Mouse (Mus musculus): ENCODE measurements around the gene Iffo1. TPM values are rescaled to one million over a fixed set of nuclear protein-coding genes. Genes with fewer than 3 reads are reported as not detected.

Gene Iffo1
- polyA plus RNA-seq, 1 experiment from 2014 or later = 11.3 TPM

- H3K9ac ChIP-seq = no peak overlapping the region
- peaks cover 23% of the 10 kb centered on the region for H3K4me1 ChIP-seq (replicated peaks)
- H3K9me3 ChIP-seq (replicated peaks) = no peaks in the 10 kb centered on the region
- WGBS = 83% methylated on average over 8 of the region's 8 CpGs
- H3K27ac ChIP-seq (ENCODE audit: poor library complexity, severe bottlenecking) = no peak overlapping the region
- no peak overlapping the region for H3K4me3 ChIP-seq
- H3K36me3 ChIP-seq = peaks cover 68% of the 10 kb centered on the region
- no peak overlapping the region for H3K4me2 ChIP-seq
- no peak for ATAC-seq (ENCODE audit: insufficient number of reproducible peaks, low FRiP score)
- no peaks in the 10 kb centered on the region for H3K27me3 ChIP-seq (replicated peaks)
These were observed 2.6 kb upstream of the Iffo1 start for GRCm38 (mm10) chr6:125142436-125142835.

GRCm38 (mm10) chr6:125143128-125143527, 1.9 kb upstream of the Iffo1 start:
- peaks cover 61% of the 10 kb centered on the region for H3K36me3 ChIP-seq
- 71% methylated on average over 3 of the region's 3 CpGs for WGBS
- no peak overlapping the region for H3K4me2 ChIP-seq
- H3K9ac ChIP-seq = no peak overlapping the region
- H3K4me1 ChIP-seq (replicated peaks) = peaks cover 30% of the 10 kb centered on the region
- H3K27ac ChIP-seq (ENCODE audit: poor library complexity, severe bottlenecking) = no peak overlapping the region
- no peak for ATAC-seq (ENCODE audit: insufficient number of reproducible peaks, low FRiP score)
- H3K4me3 ChIP-seq = no peak overlapping the region
- H3K27me3 ChIP-seq (replicated peaks) = no peaks in the 10 kb centered on the region
- H3K9me3 ChIP-seq (replicated peaks) = no peaks in the 10 kb centered on the region

GRCm38 (mm10) chr6:125143904-125144303, 1.1 kb upstream of the Iffo1 start:
- H3K27me3 ChIP-seq (replicated peaks) = no peaks in the 10 kb centered on the region
- H3K27ac ChIP-seq (ENCODE audit: poor library complexity, severe bottlenecking) = 0 out of 2 replicates have a peak overlapping the region, but pooled peaks have one; percentile 90
- H3K4me1 ChIP-seq (replicated peaks) = peaks cover 38% of the 10 kb centered on the region
- peaks cover 53% of the 10 kb centered on the region for H3K36me3 ChIP-seq
- no peak overlapping the region for H3K9ac ChIP-seq
- ATAC-seq (ENCODE audit: insufficient number of reproducible peaks, low FRiP score) = no peak
- 81% methylated on average over 9 of the region's 9 CpGs for WGBS
- no peaks in the 10 kb centered on the region for H3K9me3 ChIP-seq (replicated peaks)
- H3K4me3 ChIP-seq = no peak overlapping the region
- no peak overlapping the region for H3K4me2 ChIP-seq

GRCm38 (mm10) chr6:125145479-125145951, 474 bp downstream of the Iffo1 start:
- peak overlapping the region; percentile 94 for H3K4me2 ChIP-seq
- peaks cover 40% of the 10 kb centered on the region for H3K36me3 ChIP-seq
- peak overlapping the region; percentile 90 for H3K27ac ChIP-seq (ENCODE audit: poor library complexity, severe bottlenecking)
- no peaks in the 10 kb centered on the region for H3K9me3 ChIP-seq (replicated peaks)
- peak overlapping the region; percentile 88 for H3K9ac ChIP-seq
- ATAC-seq (ENCODE audit: insufficient number of reproducible peaks, low FRiP score) = peak; percentile 57
- peaks cover 48% of the 10 kb centered on the region for H3K4me1 ChIP-seq (replicated peaks)
- no peaks in the 10 kb centered on the region for H3K27me3 ChIP-seq (replicated peaks)
- peak overlapping the region; percentile 66 for H3K4me3 ChIP-seq
- WGBS = under 1% methylated on average over 35 of the region's 35 CpGs

- no peak for ATAC-seq (ENCODE audit: insufficient number of reproducible peaks, low FRiP score)
- Histone ChIP-seq H3K9ac (peak overlapping the region; percentile 88), H3K27ac (ENCODE audit: poor library complexity, severe bottlenecking) (peak overlapping the region; percentile 90; the same call in 1 of the 2 replicates), H3K4me2 (peak overlapping the region; percentile 94), H3K36me3 (peaks cover 39% of the 10 kb centered on the region), H3K4me3 (peak overlapping the region; percentile 66), H3K9me3 (replicated peaks) (no peaks in the 10 kb centered on the region), H3K27me3 (replicated peaks) (no peaks in the 10 kb centered on the region), H3K4me1 (replicated peaks) (peaks cover 48% of the 10 kb centered on the region)
- WGBS = 51% methylated on average over 7 of the region's 7 CpGs
These were observed 1.1 kb downstream of the Iffo1 start for GRCm38 (mm10) chr6:125146148-125146547.

GRCm38 (mm10) chr6:125146797-125147196, 1.8 kb downstream of the Iffo1 start:
- peaks cover 48% of the 10 kb centered on the region for H3K4me1 ChIP-seq (replicated peaks)
- ATAC-seq (ENCODE audit: insufficient number of reproducible peaks, low FRiP score) = no peak
- peaks cover 39% of the 10 kb centered on the region for H3K36me3 ChIP-seq
- no peaks in the 10 kb centered on the region for H3K27me3 ChIP-seq (replicated peaks)
- H3K9me3 ChIP-seq (replicated peaks) = no peaks in the 10 kb centered on the region
- H3K27ac ChIP-seq (ENCODE audit: poor library complexity, severe bottlenecking) = peak overlapping the region; percentile 97
- peak overlapping the region; percentile 34 for H3K9ac ChIP-seq
- WGBS = 55% methylated on average over 4 of the region's 4 CpGs
- peak overlapping the region; percentile 94 for H3K4me2 ChIP-seq
- H3K4me3 ChIP-seq = peak overlapping the region; percentile 66; the same call in 1 of the 2 replicates

- H3K4me2 ChIP-seq = peak overlapping the region; percentile 94
- ATAC-seq (ENCODE audit: insufficient number of reproducible peaks, low FRiP score) = no peak
- H3K27ac ChIP-seq (ENCODE audit: poor library complexity, severe bottlenecking) = peak overlapping the region; percentile 97
- peak overlapping the region; percentile 66; the same call in 1 of the 2 replicates for H3K4me3 ChIP-seq
- WGBS = 54% methylated on average over 10 of the region's 10 CpGs
- no peaks in the 10 kb centered on the region for H3K27me3 ChIP-seq (replicated peaks)
- H3K9me3 ChIP-seq (replicated peaks) = no peaks in the 10 kb centered on the region
- H3K36me3 ChIP-seq = peaks cover 38% of the 10 kb centered on the region
- H3K9ac ChIP-seq = peak overlapping the region; percentile 55
- peaks cover 48% of the 10 kb centered on the region for H3K4me1 ChIP-seq (replicated peaks)
These were observed 2.3 kb downstream of the Iffo1 start for GRCm38 (mm10) chr6:125147329-125147728.

GRCm38 (mm10) chr6:125148251-125148925, 3.3 kb downstream of the Iffo1 start:
- Histone ChIP-seq H3K4me1 (replicated peaks) (peaks cover 48% of the 10 kb centered on the region), H3K27ac (ENCODE audit: poor library complexity, severe bottlenecking) (peak overlapping the region; percentile 97), H3K4me2 (peak overlapping the region; percentile 94), H3K9me3 (replicated peaks) (no peaks in the 10 kb centered on the region), H3K36me3 (peaks cover 41% of the 10 kb centered on the region), H3K9ac (peak overlapping the region; percentile 73), H3K27me3 (replicated peaks) (no peaks in the 10 kb centered on the region), H3K4me3 (peak overlapping the region; percentile 11)
- WGBS = 25% methylated on average over 18 of the region's 18 CpGs
- peak; percentile 73 for ATAC-seq (ENCODE audit: insufficient number of reproducible peaks, low FRiP score)

- Histone ChIP-seq H3K9ac (peak overlapping the region; percentile 73), H3K4me3 (peak overlapping the region; percentile 11; the same call in 1 of the 2 replicates), H3K9me3 (replicated peaks) (no peaks in the 10 kb centered on the region), H3K4me2 (peak overlapping the region; percentile 94), H3K36me3 (peaks cover 41% of the 10 kb centered on the region), H3K27ac (ENCODE audit: poor library complexity, severe bottlenecking) (peak overlapping the region; percentile 97), H3K27me3 (replicated peaks) (no peaks in the 10 kb centered on the region), H3K4me1 (replicated peaks) (peaks cover 48% of the 10 kb centered on the region)
- no peak for ATAC-seq (ENCODE audit: insufficient number of reproducible peaks, low FRiP score)
- 51% methylated on average over 16 of the region's 16 CpGs for WGBS
These were observed 4.0 kb downstream of the Iffo1 start for GRCm38 (mm10) chr6:125148926-125149568.

- peaks cover 47% of the 10 kb centered on the region for H3K4me1 ChIP-seq (replicated peaks)
- peak overlapping the region; percentile 94 for H3K4me2 ChIP-seq
- peaks cover 38% of the 10 kb centered on the region for H3K36me3 ChIP-seq
- H3K4me3 ChIP-seq = no peak overlapping the region
- no peak for ATAC-seq (ENCODE audit: insufficient number of reproducible peaks, low FRiP score)
- WGBS = 69% methylated on average over 7 of the region's 7 CpGs
- H3K9me3 ChIP-seq (replicated peaks) = no peaks in the 10 kb centered on the region
- H3K9ac ChIP-seq = peak overlapping the region; percentile 73
- H3K27me3 ChIP-seq (replicated peaks) = no peaks in the 10 kb centered on the region
- H3K27ac ChIP-seq (ENCODE audit: poor library complexity, severe bottlenecking) = peak overlapping the region; percentile 97
These were observed 4.5 kb downstream of the Iffo1 start for GRCm38 (mm10) chr6:125149569-125149950.

All from heart, embryonic 12.5 days (tissue).